Comparison of ENCODE assay signal across 20 mouse cellular contexts in the genomic region with DNA sequence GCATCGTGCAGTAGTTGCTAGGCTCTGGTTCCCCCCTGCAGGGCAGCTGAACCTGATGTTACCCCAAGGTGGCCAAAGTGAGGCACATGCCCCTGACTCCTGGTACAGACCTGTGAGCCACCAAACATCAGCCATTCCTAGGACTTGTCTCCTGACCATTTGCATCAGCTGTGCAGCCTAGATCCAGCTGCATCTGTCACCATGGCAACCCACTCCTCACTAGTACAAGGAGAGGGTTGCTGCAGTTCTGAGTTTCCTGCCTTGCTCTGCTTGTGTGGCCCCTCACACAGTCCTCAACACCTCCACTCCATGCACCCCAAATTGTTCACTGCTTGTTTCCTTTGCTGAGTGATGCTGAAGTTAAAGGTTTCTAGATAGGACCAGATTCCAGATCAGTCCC.
DNase-seq lines count a peak whose midpoint lies in the region; ATAC-seq and TF ChIP-seq lines count a peak whose summit lies in the region.
"Had no signal": no experiment of that assay in that cellular context is flagged by ENCODE, and none has a peak within 500 bp of the region (broad histone marks: within the 10 kb centered on the region; RNA-seq: fewer than 3 reads in every experiment).

No protein-coding gene starts in this region.

- peaks cover 9% of the 10 kb centered on the region; the same call in 1 of the 2 replicates for H3K4me1 ChIP-seq in forebrain, embryonic 15.5 days
- H3K4me1 ChIP-seq in forebrain, embryonic 10.5 days = peaks cover 6% of the 10 kb centered on the region
- H3K4me1 ChIP-seq in hindbrain, embryonic 12.5 days = peaks cover 7% of the 10 kb centered on the region
- H3K4me1 ChIP-seq in midbrain, embryonic 15.5 days = peaks cover 11% of the 10 kb centered on the region
- H3K4me1 ChIP-seq in heart, adult 2 months (ENCODE audit: control insufficient read depth, insufficient read depth, low read length) = no peaks in the 10 kb centered on the region

- no peaks in the 10 kb centered on the region for H3K79me2 ChIP-seq in heart, adult 2 months (replicated peaks; ENCODE audit: control insufficient read depth, insufficient read depth, low read length)

- TF ChIP-seq EP300 in heart, adult 2 months (IDR thresholded peaks at IDR 0.05; ENCODE audit: insufficient read depth, low read depth, low read length) = no peak

- no peak for TF ChIP-seq POLR2A in heart, adult 2 months (IDR thresholded peaks at IDR 0.05; ENCODE audit: insufficient read depth, low read depth, low read length)

- H3K4me2 ChIP-seq in forebrain, embryonic 15.5 days (replicated peaks) = no peak overlapping the region
- no peak overlapping the region for H3K4me2 ChIP-seq in hindbrain, embryonic 12.5 days (replicated peaks)
- no peak overlapping the region for H3K4me2 ChIP-seq in midbrain, embryonic 15.5 days
- H3K4me2 ChIP-seq: kidney, embryonic 15.5 days; limb, embryonic 12.5 days; liver, embryonic 12.5 days had no signal

- no peaks in the 10 kb centered on the region for H3K9me3 ChIP-seq in forebrain, embryonic 15.5 days
- H3K9me3 ChIP-seq in forebrain, embryonic 10.5 days = no peaks in the 10 kb centered on the region
- H3K9me3 ChIP-seq in hindbrain, embryonic 12.5 days (replicated peaks) = no peaks in the 10 kb centered on the region
- H3K9me3 ChIP-seq in midbrain, embryonic 15.5 days = no peaks in the 10 kb centered on the region
- H3K9me3 ChIP-seq: kidney, embryonic 15.5 days; limb, embryonic 12.5 days; liver, embryonic 12.5 days had no signal

- peak; percentile 58 for ATAC-seq in forebrain, embryonic 15.5 days (replicated peaks)
- peak; percentile 48; the same call in 1 of the 2 replicates for ATAC-seq in hindbrain, embryonic 12.5 days (ENCODE audit: low FRiP score)
- ATAC-seq in midbrain, embryonic 15.5 days (replicated peaks) = peak; percentile 77
- ATAC-seq: intestine, postnatal 0 days; liver, embryonic 12.5 days had no signal

- peaks cover 12% of the 10 kb centered on the region for H3K27me3 ChIP-seq in forebrain, embryonic 15.5 days
- H3K27me3 ChIP-seq in forebrain, embryonic 10.5 days (ENCODE audit: poor library complexity, severe bottlenecking) = peaks cover 30% of the 10 kb centered on the region
- peaks cover 16% of the 10 kb centered on the region for H3K27me3 ChIP-seq in hindbrain, embryonic 12.5 days
- H3K27me3 ChIP-seq in midbrain, embryonic 15.5 days (replicated peaks) = peaks cover 12% of the 10 kb centered on the region
- peaks cover 3% of the 10 kb centered on the region for H3K27me3 ChIP-seq in heart, adult 2 months (ENCODE audit: control insufficient read depth, insufficient read depth, low read length)

- TF ChIP-seq CTCF in heart, adult 2 months (IDR thresholded peaks at IDR 0.05) = no peak

- H3K9ac ChIP-seq in forebrain, embryonic 15.5 days (replicated peaks) = no peak overlapping the region
- no peak overlapping the region for H3K9ac ChIP-seq in hindbrain, embryonic 12.5 days
- H3K9ac ChIP-seq in midbrain, embryonic 15.5 days = no peak overlapping the region
- no peak overlapping the region for H3K9ac ChIP-seq in heart, adult 2 months (ENCODE audit: low read depth, low read length)
- H3K9ac ChIP-seq: kidney, embryonic 15.5 days; limb, embryonic 12.5 days; liver, embryonic 12.5 days had no signal

- 71% methylated on average over 1 of the region's 1 CpGs for WGBS in forebrain, embryonic 15.5 days
- WGBS in forebrain, embryonic 10.5 days = 60% methylated on average over 1 of the region's 1 CpGs
- WGBS in hindbrain, embryonic 12.5 days = 77% methylated on average over 1 of the region's 1 CpGs
- 59% methylated on average over 1 of the region's 1 CpGs for WGBS in midbrain, embryonic 15.5 days
- 50% methylated on average over 1 of the region's 1 CpGs for WGBS in heart, adult 2 months

- intact Hi-C loops in heart, adult 2 months (cut with DNase I) = no loop called here

- no peak overlapping the region for H3K27ac ChIP-seq in forebrain, embryonic 15.5 days (replicated peaks)
- H3K27ac ChIP-seq in forebrain, embryonic 10.5 days = no peak overlapping the region
- H3K27ac ChIP-seq in hindbrain, embryonic 12.5 days = no peak overlapping the region
- 0 out of 2 replicates have a peak overlapping the region, but pooled peaks have one; percentile 34 for H3K27ac ChIP-seq in midbrain, embryonic 15.5 days
- no peak overlapping the region for H3K27ac ChIP-seq in heart, adult 2 months
- H3K27ac ChIP-seq: kidney, embryonic 15.5 days; limb, embryonic 12.5 days; liver, embryonic 12.5 days had no signal

- 0 out of 2 replicates have a peak, but pooled peaks cover 3% of the 10 kb centered on the region for H3K36me3 ChIP-seq in forebrain, embryonic 15.5 days
- H3K36me3 ChIP-seq in forebrain, embryonic 10.5 days (replicated peaks) = peaks cover 19% of the 10 kb centered on the region
- peaks cover 20% of the 10 kb centered on the region for H3K36me3 ChIP-seq in hindbrain, embryonic 12.5 days
- H3K36me3 ChIP-seq in midbrain, embryonic 15.5 days (replicated peaks) = no peaks in the 10 kb centered on the region
- H3K36me3 ChIP-seq in heart, adult 2 months (ENCODE audit: control insufficient read depth, insufficient read depth, low read length) = no peaks in the 10 kb centered on the region
- H3K36me3 ChIP-seq: G1E; kidney, embryonic 15.5 days; limb, embryonic 12.5 days; liver, embryonic 12.5 days had no signal

- DNase-seq in forebrain, embryonic 10.5 days (ENCODE audit: extremely low spot score, low spot score) = no peak
- peak; percentile 45 for DNase-seq in R1 (ENCODE audit: low read depth, low spot score)
- no peak for DNase-seq in heart, adult 2 months
- no peak for DNase-seq in layer of hippocampus, postnatal 25 days (ENCODE audit: extremely low spot score in 1 of 2, low spot score in 1 of 2)
- DNase-seq: adrenal gland, postnatal 14 days; cerebellum, adult 2 months; heart, postnatal 36 days; kidney, postnatal 4 days; layer of hippocampus, adult 9-11 months; lung, adult 2 months; lung, postnatal 4 days; thymus, postnatal 14 days had no signal

- no peak overlapping the region for H3K4me3 ChIP-seq in forebrain, embryonic 15.5 days
- no peak overlapping the region for H3K4me3 ChIP-seq in forebrain, embryonic 10.5 days
- no peak overlapping the region for H3K4me3 ChIP-seq in hindbrain, embryonic 12.5 days
- no peak overlapping the region for H3K4me3 ChIP-seq in midbrain, embryonic 15.5 days
- H3K4me3 ChIP-seq in heart, adult 2 months = no peak overlapping the region
- H3K4me3 ChIP-seq: kidney, embryonic 15.5 days; limb, embryonic 12.5 days; liver, embryonic 12.5 days had no signal
